Mouse (Mus musculus): ENCODE measurements around the gene Gm19426.

GRCm38 (mm10) chr2:84774751-84775150 lies 31.3 kb upstream of the Gm19426 start:
- TF ChIP-seq CTCF (IDR thresholded peaks at IDR 0.05; ENCODE audit: control insufficient read depth, insufficient read depth, insufficient read length) (no peak), USF1 (IDR thresholded peaks at IDR 0.05; ENCODE audit: low read depth) (no peak), CEBPB (IDR thresholded peaks at IDR 0.05; ENCODE audit: low read depth) (no peak), MYOG (IDR thresholded peaks at IDR 0.05; ENCODE audit: control insufficient read depth, extremely low read depth, insufficient read length) (no peak), MAX (IDR thresholded peaks at IDR 0.05) (no peak), MYOD1 (IDR thresholded peaks at IDR 0.05; ENCODE audit: control insufficient read depth, insufficient read length, low read depth) (no peak)
